Mouse (Mus musculus) lung, postnatal 0 days (tissue): Measurements from ENCODE around the gene Ncbp3.

ENCODE experiments used
- CTCF ChIP-seq: IDR thresholded peaks from 2 replicates; pipeline ENCODE4 v1.5.1; 2016; ENCODE audit warnings: antibody characterized with exemption, mild to moderate bottlenecking
- EP300 ChIP-seq: IDR thresholded peaks from 2 replicates; pipeline ENCODE4 v1.6.1; 2016; ENCODE audit warnings: antibody characterized with exemption, mild to moderate bottlenecking, control low read depth

DNA sequence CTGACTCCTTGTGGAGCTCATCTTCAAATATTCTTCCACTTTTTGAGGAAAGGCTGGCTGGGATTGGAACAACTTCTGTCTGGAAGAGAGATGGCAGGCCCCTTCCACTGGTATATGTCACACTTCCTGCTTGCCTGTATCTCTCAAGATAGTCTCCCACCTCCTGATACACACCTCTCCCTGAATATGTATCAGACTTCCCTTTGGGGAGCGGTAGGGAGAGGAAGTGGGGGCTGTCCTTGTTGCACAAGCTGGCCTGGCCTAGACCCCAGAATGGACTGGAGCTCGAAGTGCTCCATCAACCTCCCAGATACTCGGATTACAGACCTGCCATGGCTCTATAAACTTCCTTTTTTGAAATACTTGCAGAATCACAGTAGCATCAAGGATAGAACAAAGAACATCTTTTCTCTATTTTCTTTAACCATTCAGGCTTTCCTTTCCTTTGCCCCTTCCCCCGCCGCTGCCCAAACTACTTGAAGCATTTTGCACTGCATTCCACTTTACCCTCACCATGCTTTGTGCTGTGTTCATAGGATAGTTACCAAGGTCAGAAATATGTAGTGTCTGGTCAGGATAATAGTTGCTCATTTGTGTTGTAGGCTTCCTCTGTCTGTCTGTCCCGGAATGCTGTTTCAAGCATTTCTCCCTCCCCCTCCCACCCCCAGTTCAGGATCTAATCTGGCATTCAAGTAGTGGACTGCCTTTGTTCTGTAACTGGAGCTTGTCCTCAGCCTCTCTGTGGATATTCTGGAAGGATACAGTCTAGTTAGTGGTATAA, 40.3 kb downstream of the Ncbp3 start:
- TF ChIP-seq CTCF = no peak
- no peak for TF ChIP-seq EP300
